Mouse (Mus musculus) heart, embryonic 13.5 days (tissue): ENCODE measurements around the gene Psmd7. TPM values are rescaled to one million over a fixed set of nuclear protein-coding genes. Genes with fewer than 3 reads are reported as not detected.

Experiments used
- ATAC-seq: fragments of 200-750 bp; cut with Nextera tagmentation; 2 replicates; pipeline ENCODE4 v1.8.0; 2017; ENCODE audit warnings: moderate TSS enrichment; ENCODE audit not compliant: insufficient number of reproducible peaks, low FRiP score, low TSS enrichment; ENCODE audit errors: extremely low read depth
- H3K27ac ChIP-seq: fragments of 300-500 bp; sonication (generic); replicated peaks from 2 replicates; pipeline ENCODE4 v1.5.1; 2015; ENCODE audit warnings: moderate library complexity, mild to moderate bottlenecking, inconsistent platforms
- H3K27me3 ChIP-seq: fragments of 300-500 bp; sonication (generic); replicated peaks from 2 replicates; pipeline ENCODE4 v1.6.1; 2015; ENCODE audit warnings: mild to moderate bottlenecking, inconsistent platforms
- H3K36me3 ChIP-seq: fragments of 300-500 bp; sonication (generic); 2 replicates; pipeline ENCODE4 v1.6.1; 2015; ENCODE audit warnings: mild to moderate bottlenecking, inconsistent platforms
- H3K4me1 ChIP-seq: fragments of 300-500 bp; sonication (generic); 2 replicates; pipeline ENCODE4 v1.6.1; 2015; ENCODE audit warnings: inconsistent platforms
- H3K4me2 ChIP-seq: fragments of 300-500 bp; sonication (generic); 2 replicates; pipeline ENCODE4 v1.6.1; 2015; ENCODE audit warnings: inconsistent platforms, mild to moderate bottlenecking, moderate library complexity
- H3K4me3 ChIP-seq: fragments of 300-500 bp; sonication (generic); 2 replicates; pipeline ENCODE4 v1.5.1; 2015; ENCODE audit warnings: moderate library complexity, mild to moderate bottlenecking, inconsistent platforms
- H3K9ac ChIP-seq: fragments of 300-500 bp; sonication (generic); 2 replicates; pipeline ENCODE4 v1.6.1; 2015; ENCODE audit warnings: inconsistent platforms, mild to moderate bottlenecking, moderate library complexity
- H3K9me3 ChIP-seq: fragments of 300-500 bp; sonication (generic); 2 replicates; pipeline ENCODE4 v1.6.1; 2016; ENCODE audit warnings: inconsistent platforms
- WGBS: fragments of 180-500 bp; shearing (Covaris S2); methylation state at CpG from one replicate; pipeline ENCODE4 v1.1.7; 2015; ENCODE audit warnings: mixed read lengths; 5-methylcytosine and 5-hydroxymethylcytosine counted together
- polyA plus RNA-seq: library from polyadenylated mRNA; unstranded; fragments of >200 nt; fragmentation: Nextera tagmentation; extraction: Ambion mirVana; gene quantifications from 2 replicates; pipeline ENCODE4 v1.2.1, GENCODE M21; 2015

The Psmd7 gene
- polyA plus RNA-seq, 1 experiment from 2014 or later: 176 TPM

DNA sequence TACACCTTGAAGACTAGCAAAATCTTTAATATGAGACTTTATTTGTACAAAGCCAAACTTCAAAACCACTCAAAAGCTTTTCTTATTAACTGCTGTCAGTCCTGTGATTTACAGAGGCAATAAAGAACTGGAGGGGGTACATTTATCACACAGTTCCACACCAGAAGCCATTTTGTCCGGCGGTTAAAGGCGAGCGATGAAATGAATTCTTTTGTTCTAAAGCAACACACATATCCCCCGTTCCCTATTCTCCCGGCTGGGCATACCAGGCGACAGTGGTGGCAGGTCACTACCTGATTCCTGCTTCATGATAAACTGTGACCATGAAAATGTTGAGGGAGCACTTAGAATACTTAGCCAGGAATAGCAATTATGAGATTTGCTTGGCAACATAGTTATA is 20.5 kb upstream of the Psmd7 start:
- no peak for ATAC-seq
- H3K27me3 ChIP-seq: peaks cover 11% of the 10 kb centered on the region
- H3K9ac ChIP-seq: no peak overlapping the region
- no peak overlapping the region for H3K4me3 ChIP-seq
- no peak overlapping the region for H3K27ac ChIP-seq
- no peak overlapping the region for H3K4me2 ChIP-seq
- 70% methylated on average over 7 of the region's 7 CpGs for WGBS
- no peaks in the 10 kb centered on the region for H3K36me3 ChIP-seq
- no peaks in the 10 kb centered on the region for H3K9me3 ChIP-seq
- H3K4me1 ChIP-seq: no peaks in the 10 kb centered on the region

DNA sequence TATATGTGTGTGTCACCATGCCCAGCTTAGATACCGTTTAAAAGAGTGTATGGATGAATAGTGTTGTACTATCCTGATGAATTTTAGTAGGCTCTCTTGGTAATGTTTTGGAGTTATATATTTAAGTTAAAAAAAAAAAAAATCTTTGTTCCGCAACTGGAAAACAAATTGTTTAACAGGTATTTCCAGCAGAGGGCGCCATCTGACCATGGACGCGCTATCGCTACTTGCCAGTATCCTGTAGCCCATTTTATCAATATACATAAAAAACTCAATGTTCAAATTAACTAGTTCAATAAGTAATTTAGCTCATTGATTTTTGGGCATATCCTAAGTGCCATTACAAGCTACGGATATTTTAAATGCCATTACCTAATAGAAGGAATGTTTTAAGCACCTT is 14.8 kb upstream of the Psmd7 start:
- 3% methylated on average over 7 of the region's 7 CpGs for WGBS
- H3K9me3 ChIP-seq: no peaks in the 10 kb centered on the region

DNA sequence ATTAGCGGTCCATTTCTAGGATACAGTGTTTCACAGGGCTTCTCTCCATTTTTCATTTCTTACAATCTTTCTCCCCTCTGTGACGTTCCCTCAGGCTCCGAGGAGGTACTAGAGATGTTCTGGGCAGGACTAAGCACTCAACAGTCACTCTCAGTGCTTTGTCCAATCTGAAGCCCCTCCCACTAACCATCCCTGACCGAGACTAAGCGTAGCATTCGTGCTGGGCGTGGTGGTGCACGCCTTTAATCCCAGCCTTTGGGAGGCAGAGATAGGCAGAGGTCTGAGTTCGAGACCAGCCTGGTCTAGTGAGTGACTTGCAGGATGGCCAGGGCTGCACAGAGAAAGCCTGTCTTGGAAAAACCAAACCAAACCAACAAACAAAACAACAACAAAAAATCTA is 11.4 kb upstream of the Psmd7 start:
- H3K27me3 ChIP-seq: peaks cover 43% of the 10 kb centered on the region
- no peak for ATAC-seq
- H3K27ac ChIP-seq: no peak overlapping the region
- no peaks in the 10 kb centered on the region for H3K4me1 ChIP-seq
- no peaks in the 10 kb centered on the region for H3K36me3 ChIP-seq
- no peak overlapping the region for H3K9ac ChIP-seq
- no peaks in the 10 kb centered on the region for H3K9me3 ChIP-seq
- no peak overlapping the region for H3K4me3 ChIP-seq
- H3K4me2 ChIP-seq: no peak overlapping the region
- 72% methylated on average over 9 of the region's 9 CpGs for WGBS

More for the DNA sequence above, 14.8 kb upstream of the Psmd7 start:
- Histone ChIP-seq H3K4me3 (no peak overlapping the region), H3K27ac (no peak overlapping the region), H3K36me3 (no peaks in the 10 kb centered on the region), H3K27me3 (peaks cover 45% of the 10 kb centered on the region), H3K4me2 (no peak overlapping the region), H3K4me1 (no peaks in the 10 kb centered on the region), H3K9ac (no peak overlapping the region)
- no peak for ATAC-seq

DNA sequence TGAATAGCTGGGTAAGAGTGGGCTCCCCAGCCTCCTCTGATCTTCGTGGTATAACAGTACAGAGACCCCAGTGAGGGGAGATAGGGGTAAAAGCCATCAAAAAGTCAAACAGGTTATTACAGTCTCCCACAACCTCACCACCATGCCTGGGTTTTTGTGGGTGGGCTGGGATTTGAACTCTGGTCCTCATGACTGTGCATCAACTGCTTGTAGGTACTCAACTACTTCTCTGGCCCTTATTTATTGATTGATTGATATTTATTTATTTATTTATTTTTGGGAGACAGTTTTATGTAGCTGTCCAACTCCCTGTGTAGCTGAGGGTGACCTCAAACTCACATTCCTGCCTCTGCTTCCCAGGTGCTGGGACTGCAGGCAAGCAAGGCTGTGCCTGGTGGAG is 9.5 kb upstream of the Psmd7 start:
- WGBS: 56% methylated on average over 1 of the region's 1 CpGs
- no peak overlapping the region for H3K9ac ChIP-seq
- H3K27ac ChIP-seq: no peak overlapping the region
- H3K9me3 ChIP-seq: no peaks in the 10 kb centered on the region
- no peak overlapping the region for H3K4me3 ChIP-seq
- no peak for ATAC-seq
- no peaks in the 10 kb centered on the region for H3K4me1 ChIP-seq
- H3K4me2 ChIP-seq: no peak overlapping the region
- peaks cover 34% of the 10 kb centered on the region for H3K27me3 ChIP-seq
- no peaks in the 10 kb centered on the region for H3K36me3 ChIP-seq

DNA sequence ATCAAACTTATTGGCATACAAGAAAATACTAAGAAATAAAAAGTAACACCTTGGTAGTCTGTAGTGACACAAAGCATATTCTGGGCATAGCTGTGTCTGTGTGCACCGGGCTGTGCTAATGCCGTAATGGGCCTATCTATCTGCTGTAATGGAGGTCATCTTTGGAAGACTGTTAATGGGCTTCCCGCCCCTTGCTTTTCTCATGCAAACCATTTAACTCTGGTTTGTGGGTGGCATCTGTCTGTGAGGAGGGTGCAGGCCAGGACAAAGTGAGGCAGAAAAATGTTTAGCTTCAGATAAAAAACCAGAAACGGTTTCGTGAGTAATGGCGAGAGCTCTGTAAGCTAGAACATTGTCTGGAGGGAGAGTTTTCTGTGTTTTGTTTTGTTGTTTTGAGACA is 6.6 kb upstream of the Psmd7 start:
- ATAC-seq: no peak
- H3K27me3 ChIP-seq: peaks cover 11% of the 10 kb centered on the region; the same call in 1 of the 2 replicates
- H3K9me3 ChIP-seq: no peaks in the 10 kb centered on the region
- no peak overlapping the region for H3K4me2 ChIP-seq
- H3K9ac ChIP-seq: no peak overlapping the region
- no peaks in the 10 kb centered on the region for H3K4me1 ChIP-seq
- no peaks in the 10 kb centered on the region for H3K36me3 ChIP-seq
- WGBS: 66% methylated on average over 6 of the region's 6 CpGs
- H3K4me3 ChIP-seq: no peak overlapping the region
- no peak overlapping the region for H3K27ac ChIP-seq

DNA sequence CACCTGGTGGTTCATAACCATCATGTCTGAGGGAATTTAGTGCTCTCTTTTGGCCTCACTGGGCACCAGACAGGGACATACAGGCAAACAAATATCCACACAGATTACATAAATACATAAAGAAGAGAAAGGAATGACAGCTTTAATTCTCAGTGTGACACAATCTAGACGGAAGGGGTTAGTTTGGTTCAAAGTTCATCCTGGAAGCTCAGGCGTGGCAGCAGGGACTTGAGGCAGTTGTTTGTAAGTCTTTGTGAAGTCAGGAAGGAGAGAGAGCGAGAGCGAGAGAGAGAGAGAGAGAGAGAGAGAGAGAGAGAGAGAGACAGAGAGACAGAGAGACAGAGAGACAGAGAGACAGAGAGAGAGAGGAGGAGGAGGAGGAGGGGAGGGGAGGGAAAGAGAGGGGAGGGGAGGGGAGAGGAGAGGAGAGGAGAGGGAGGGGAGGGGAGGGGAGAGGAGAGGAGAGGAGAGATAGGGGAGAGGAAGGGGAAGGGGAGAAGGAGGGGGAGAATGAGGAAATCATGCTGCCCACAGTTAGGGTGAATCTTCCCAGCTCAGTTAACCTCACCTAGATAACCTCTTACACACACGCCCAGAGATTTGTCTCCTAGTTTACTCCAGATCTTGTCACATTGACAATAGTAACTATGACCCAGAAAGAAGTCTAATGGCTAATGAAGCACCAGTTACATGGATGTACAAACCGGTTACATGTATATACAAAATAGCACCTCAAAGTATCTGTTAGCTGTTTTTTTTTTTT is 5.9 kb upstream of the Psmd7 start:
- ATAC-seq: no peak

DNA sequence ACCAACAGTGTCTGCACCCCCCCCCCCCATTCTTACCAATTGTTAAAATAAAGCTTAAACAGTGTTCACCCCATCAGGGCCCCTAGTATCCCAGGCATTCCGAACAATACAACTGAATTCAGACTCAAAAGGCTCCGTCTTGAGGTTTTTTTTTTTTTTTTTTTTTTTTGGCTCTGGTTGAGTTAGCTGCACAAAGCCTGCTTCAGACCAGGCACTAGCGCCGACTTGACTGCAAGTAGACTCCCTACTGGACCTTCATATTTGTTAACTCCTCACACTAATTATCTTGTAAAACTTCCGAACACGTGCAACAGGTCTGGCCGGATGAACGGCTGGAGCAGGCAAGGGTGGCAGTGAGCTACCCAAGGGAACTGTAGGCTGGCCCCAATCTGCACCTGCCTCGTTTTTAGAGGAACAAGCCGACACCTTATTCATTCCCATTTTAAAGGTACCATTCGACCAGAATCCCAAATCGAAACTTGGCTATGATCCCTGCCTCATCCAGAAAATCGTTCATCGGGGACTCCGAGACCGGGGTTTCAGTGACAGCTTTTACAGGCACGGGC is 752 bp downstream of the Psmd7 start:
- Histone ChIP-seq H3K4me2 (peak overlapping the region; percentile 85), H3K27ac (peak overlapping the region; percentile 81), H3K36me3 (peaks cover 41% of the 10 kb centered on the region), H3K9ac (peak overlapping the region; percentile 95), H3K27me3 (no peaks in the 10 kb centered on the region), H3K4me3 (peak overlapping the region; percentile 82), H3K9me3 (no peaks in the 10 kb centered on the region), H3K4me1 (peaks cover 17% of the 10 kb centered on the region)
- 2% methylated on average over 17 of the region's 17 CpGs for WGBS
- no peak for ATAC-seq

More for the DNA sequence above, 5.9 kb upstream of the Psmd7 start:
- Histone ChIP-seq H3K9ac (no peak overlapping the region), H3K27ac (no peak overlapping the region), H3K4me2 (no peak overlapping the region), H3K27me3 (peaks cover 6% of the 10 kb centered on the region; the same call in 1 of the 2 replicates), H3K36me3 (no peaks in the 10 kb centered on the region), H3K4me3 (no peak overlapping the region), H3K4me1 (no peaks in the 10 kb centered on the region), H3K9me3 (no peaks in the 10 kb centered on the region)
- WGBS: 60% methylated on average over 6 of the region's 6 CpGs

DNA sequence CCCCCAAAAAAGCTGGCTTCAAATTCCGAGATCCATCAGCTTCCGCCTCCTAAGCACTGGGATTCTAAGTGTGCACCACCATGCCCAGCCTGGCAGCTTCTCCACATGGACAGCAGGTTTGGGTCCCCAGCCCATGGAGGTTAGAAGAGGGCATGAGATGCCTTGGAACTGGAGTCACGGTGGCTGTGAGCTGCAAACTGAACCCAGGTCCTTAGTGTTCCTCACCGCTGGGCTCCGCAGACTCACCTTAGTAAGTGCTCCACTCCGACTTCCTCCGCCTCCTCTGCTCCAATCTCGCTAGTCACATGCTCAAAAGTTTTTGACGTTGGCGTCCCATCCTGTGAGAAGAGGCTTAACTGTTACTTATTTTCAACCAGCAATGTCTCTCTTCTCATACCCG is 6.1 kb downstream of the Psmd7 start:
- WGBS: 87% methylated on average over 11 of the region's 11 CpGs
- Histone ChIP-seq H3K9ac (no peak overlapping the region), H3K9me3 (no peaks in the 10 kb centered on the region), H3K36me3 (peaks cover 90% of the 10 kb centered on the region), H3K27me3 (no peaks in the 10 kb centered on the region), H3K27ac (no peak overlapping the region), H3K4me3 (no peak overlapping the region), H3K4me2 (no peak overlapping the region), H3K4me1 (peaks cover 15% of the 10 kb centered on the region)
- no peak for ATAC-seq

DNA sequence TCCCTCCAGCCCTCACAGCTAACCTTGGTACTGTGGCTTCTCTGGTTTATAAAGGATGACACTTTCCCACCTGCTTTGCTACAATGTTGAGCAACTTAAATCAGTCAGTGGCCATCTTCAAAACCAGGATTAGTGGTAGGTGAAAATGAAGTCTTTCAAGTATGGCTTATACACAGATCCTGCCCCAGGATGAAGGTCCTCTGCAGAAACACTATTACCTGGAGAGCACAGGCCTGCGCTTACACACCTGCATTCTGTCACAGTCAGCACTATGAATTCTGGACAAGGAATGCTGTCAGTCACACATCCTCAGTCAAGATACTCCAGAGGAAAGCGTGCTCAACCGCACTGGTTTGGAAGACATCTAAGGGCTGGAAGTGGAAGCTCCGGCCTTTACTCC is 6.7 kb downstream of the Psmd7 start:
- Histone ChIP-seq H3K9ac (no peak overlapping the region), H3K27me3 (no peaks in the 10 kb centered on the region), H3K9me3 (no peaks in the 10 kb centered on the region), H3K4me1 (peaks cover 11% of the 10 kb centered on the region), H3K4me3 (no peak overlapping the region), H3K27ac (no peak overlapping the region), H3K36me3 (peaks cover 89% of the 10 kb centered on the region), H3K4me2 (no peak overlapping the region)
- no peak for ATAC-seq
- 93% methylated on average over 4 of the region's 4 CpGs for WGBS

DNA sequence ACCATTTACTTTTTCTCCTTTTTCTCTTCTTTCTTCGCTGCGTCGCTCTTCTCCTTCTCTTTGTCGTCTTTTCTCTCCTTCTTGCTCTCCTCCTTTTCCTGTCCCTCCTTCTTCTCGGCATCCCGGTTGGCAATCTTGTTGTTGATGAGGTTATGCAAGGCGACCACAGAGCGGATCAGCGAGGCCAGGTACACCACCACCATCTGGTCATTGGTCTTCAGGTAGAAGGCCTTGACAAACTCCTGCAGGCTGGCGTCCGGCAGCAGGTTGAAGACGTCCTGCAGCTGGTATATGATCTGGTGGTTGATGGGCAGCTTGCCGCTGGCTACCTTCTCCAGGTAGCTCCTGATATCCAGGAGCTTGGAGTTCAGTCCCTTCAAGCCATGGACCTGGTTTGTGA is 7.4 kb downstream of the Psmd7 start:
- Histone ChIP-seq H3K27ac (no peak overlapping the region), H3K27me3 (no peaks in the 10 kb centered on the region), H3K4me1 (peaks cover 7% of the 10 kb centered on the region), H3K36me3 (peaks cover 82% of the 10 kb centered on the region), H3K4me3 (no peak overlapping the region), H3K9ac (no peak overlapping the region), H3K4me2 (no peak overlapping the region), H3K9me3 (no peaks in the 10 kb centered on the region)
- 91% methylated on average over 13 of the region's 13 CpGs for WGBS
- ATAC-seq: no peak

DNA sequence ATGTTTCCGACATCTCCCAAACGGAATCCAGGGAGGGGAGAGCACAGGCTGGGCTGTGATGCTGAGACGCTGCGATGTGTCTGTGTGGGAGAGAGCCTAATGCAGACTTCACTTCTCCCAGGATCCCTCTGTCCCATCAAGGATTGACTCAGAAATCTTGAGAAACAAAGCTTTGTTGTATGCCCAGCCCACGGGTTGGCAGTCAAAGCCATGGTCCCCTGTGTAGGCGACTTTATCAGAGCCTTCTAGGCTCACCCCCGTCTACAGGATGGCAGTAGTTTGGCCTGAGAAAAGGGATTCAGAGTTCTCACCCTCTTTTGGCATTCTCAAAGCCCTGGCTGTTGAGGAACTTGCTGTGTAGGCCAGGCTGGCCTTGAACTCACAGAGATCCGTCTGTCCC is 9.7 kb downstream of the Psmd7 start:
- H3K4me2 ChIP-seq: no peak overlapping the region

DNA sequence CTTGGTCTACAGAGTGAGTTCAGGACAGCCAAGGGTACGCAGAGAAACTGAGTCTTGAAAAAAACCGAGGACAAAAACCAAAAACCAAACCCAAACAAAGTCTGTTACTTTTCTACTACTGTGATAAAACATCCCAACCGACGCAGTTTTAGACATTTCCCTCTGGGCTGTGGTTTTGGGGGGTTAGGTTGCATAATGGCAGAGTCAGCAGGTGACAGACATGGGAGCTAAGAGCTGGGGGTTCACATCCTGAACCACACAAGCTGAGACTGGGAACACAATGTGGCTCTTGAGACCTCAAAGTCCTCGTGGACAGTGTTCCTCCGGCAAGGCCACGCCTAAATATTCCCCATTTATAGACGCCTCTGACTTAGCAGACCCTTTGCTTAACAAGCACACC is 10.1 kb downstream of the Psmd7 start:
- Histone ChIP-seq H3K4me2 (no peak overlapping the region), H3K4me1 (peaks cover 4% of the 10 kb centered on the region; the same call in 1 of the 2 replicates), H3K27ac (no peak overlapping the region), H3K9ac (no peak overlapping the region), H3K4me3 (no peak overlapping the region), H3K27me3 (no peaks in the 10 kb centered on the region), H3K36me3 (peaks cover 55% of the 10 kb centered on the region), H3K9me3 (no peaks in the 10 kb centered on the region)
- WGBS: 86% methylated on average over 8 of the region's 8 CpGs
- no peak for ATAC-seq

More for the DNA sequence above, 9.7 kb downstream of the Psmd7 start:
- H3K27ac ChIP-seq: no peak overlapping the region
- no peak for ATAC-seq
- no peak overlapping the region for H3K9ac ChIP-seq
- peaks cover 59% of the 10 kb centered on the region for H3K36me3 ChIP-seq
- H3K4me3 ChIP-seq: no peak overlapping the region
- WGBS: 77% methylated on average over 8 of the region's 8 CpGs
- peaks cover 4% of the 10 kb centered on the region; the same call in 1 of the 2 replicates for H3K4me1 ChIP-seq
- no peaks in the 10 kb centered on the region for H3K9me3 ChIP-seq
- H3K27me3 ChIP-seq: no peaks in the 10 kb centered on the region
